Mouse (Mus musculus) liver, embryonic 16.5 days (tissue): ENCODE data around the gene Tmem253. TPM values are rescaled to one million over a fixed set of nuclear protein-coding genes. Genes with fewer than 3 reads are reported as not detected.
A peak's percentile ranks its signal among the peaks of the same experiment; 100 is the strongest.

Experiments
- ATAC-seq: fragments of 200-750 bp; cut with Nextera tagmentation; 2 replicates; pipeline ENCODE4 v1.8.0; 2017; ENCODE audit warnings: low read depth, mild to moderate bottlenecking, moderate number of reproducible peaks, moderate library complexity
- H3K27ac ChIP-seq: fragments of 300-500 bp; sonication (generic); 2 replicates; pipeline ENCODE4 v1.5.1; 2014; ENCODE audit warnings: mild to moderate bottlenecking, low read length
- H3K27me3 ChIP-seq: fragments of 300-500 bp; sonication (generic); 2 replicates; pipeline ENCODE4 v1.6.1; 2014; ENCODE audit warnings: low read depth, low read length, mixed read lengths; ENCODE audit not compliant: control insufficient read depth, insufficient read depth
- H3K36me3 ChIP-seq: fragments of 300-500 bp; sonication (generic); 2 replicates; pipeline ENCODE4 v1.6.1; 2014; ENCODE audit warnings: mild to moderate bottlenecking; ENCODE audit not compliant: control insufficient read depth, insufficient read depth
- H3K4me1 ChIP-seq: fragments of 300-500 bp; sonication (generic); 2 replicates; pipeline ENCODE4 v1.6.1; 2014; ENCODE audit warnings: low read depth, low read length, mixed read lengths; ENCODE audit not compliant: control insufficient read depth
- H3K4me2 ChIP-seq: fragments of 300-500 bp; sonication (generic); 2 replicates; pipeline ENCODE4 v1.6.1; 2014; ENCODE audit warnings: low read depth, low read length, mixed read lengths
- H3K4me3 ChIP-seq: fragments of 300-500 bp; sonication (generic); 2 replicates; pipeline ENCODE4 v1.5.1; 2014; ENCODE audit warnings: low read depth, mild to moderate bottlenecking, low read length
- H3K9ac ChIP-seq: fragments of 300-500 bp; sonication (generic); 2 replicates; pipeline ENCODE4 v1.6.1; 2014; ENCODE audit warnings: low read depth, low read length
- H3K9me3 ChIP-seq: fragments of 300-500 bp; sonication (generic); replicated peaks from 2 replicates; pipeline ENCODE4 v1.6.1; 2016; ENCODE audit warnings: low read length; ENCODE audit not compliant: control insufficient read depth
- WGBS: fragments of 180-500 bp; shearing (Covaris S2); extraction: QIAGEN DNeasy Blood & Tissue Kit; methylation state at CpG from one replicate; pipeline ENCODE4 v1.1.7; 2014; ENCODE audit not compliant: insufficient replicate concordance; 5-methylcytosine and 5-hydroxymethylcytosine counted together
- polyA plus RNA-seq: library from polyadenylated mRNA; unstranded; fragments of >200 nt; fragmentation: Nextera tagmentation; extraction: Ambion mirVana; gene quantifications from 2 replicates; pipeline ENCODE4 v1.2.1, GENCODE M21; 2015

Tmem253 gene
- polyA plus RNA-seq, 1 experiment from 2014 or later, result 0.28 TPM

- no peak for ATAC-seq
- Histone ChIP-seq H3K4me1 (peaks cover 55% of the 10 kb centered on the region), H3K36me3 (no peaks in the 10 kb centered on the region), H3K4me2 (no peak overlapping the region), H3K27ac (no peak overlapping the region), H3K27me3 (no peaks in the 10 kb centered on the region), H3K9me3 (no peaks in the 10 kb centered on the region), H3K4me3 (no peak overlapping the region), H3K9ac (no peak overlapping the region)
- WGBS, result 78% methylated on average over 13 of the region's 13 CpGs
These were observed 1.4 kb downstream of the Tmem253 start for GRCm38 (mm10) chr14:52016625-52017405.

- peaks cover 63% of the 10 kb centered on the region for H3K4me1 ChIP-seq
- no peaks in the 10 kb centered on the region for H3K27me3 ChIP-seq
- ATAC-seq, result no peak
- H3K9me3 ChIP-seq, result no peaks in the 10 kb centered on the region
- no peak overlapping the region for H3K27ac ChIP-seq
- no peaks in the 10 kb centered on the region for H3K36me3 ChIP-seq
- H3K9ac ChIP-seq, result no peak overlapping the region
- H3K4me2 ChIP-seq, result no peak overlapping the region
- WGBS, result 67% methylated on average over 4 of the region's 4 CpGs
- no peak overlapping the region for H3K4me3 ChIP-seq
These were observed 2.2 kb downstream of the Tmem253 start for GRCm38 (mm10) chr14:52017662-52018061.

GRCm38 (mm10) chr14:52018248-52019050 is 3.0 kb downstream of the Tmem253 start:
- WGBS, result 79% methylated on average over 15 of the region's 15 CpGs
- Histone ChIP-seq H3K36me3 (no peaks in the 10 kb centered on the region), H3K27me3 (no peaks in the 10 kb centered on the region), H3K4me2 (peak overlapping the region; percentile 81), H3K9ac (peak overlapping the region; percentile 89), H3K9me3 (no peaks in the 10 kb centered on the region), H3K4me1 (peaks cover 71% of the 10 kb centered on the region), H3K4me3 (peak overlapping the region; percentile 75), H3K27ac (peak overlapping the region; percentile 88)
- ATAC-seq, result no peak

- Histone ChIP-seq H3K4me1 (peaks cover 75% of the 10 kb centered on the region), H3K27ac (peak overlapping the region; percentile 88), H3K4me3 (peak overlapping the region; percentile 75), H3K9ac (peak overlapping the region; percentile 89), H3K27me3 (no peaks in the 10 kb centered on the region), H3K36me3 (no peaks in the 10 kb centered on the region), H3K4me2 (peak overlapping the region; percentile 81), H3K9me3 (no peaks in the 10 kb centered on the region)
- whole genome bisulfite sequencing, result 28% methylated on average over 12 of the region's 12 CpGs
- peak; percentile 4; the same call in 1 of the 2 replicates for ATAC-seq
These were observed 3.7 kb downstream of the Tmem253 start for GRCm38 (mm10) chr14:52019051-52019589.

GRCm38 (mm10) chr14:52019590-52020340 is 4.3 kb downstream of the Tmem253 start:
- ATAC-seq, result peak; percentile 79
- Histone ChIP-seq H3K4me3 (peak overlapping the region; percentile 75), H3K9me3 (no peaks in the 10 kb centered on the region), H3K27ac (peak overlapping the region; percentile 88), H3K27me3 (no peaks in the 10 kb centered on the region), H3K36me3 (no peaks in the 10 kb centered on the region), H3K4me2 (peak overlapping the region; percentile 81), H3K9ac (peak overlapping the region; percentile 89), H3K4me1 (peaks cover 75% of the 10 kb centered on the region)
- under 1% methylated on average over 71 of the region's 74 CpGs for WGBS

- ATAC-seq, result peak; percentile 72
- no peaks in the 10 kb centered on the region for H3K9me3 ChIP-seq
- peak within 1 kb of the TSS; percentile 88 for H3K27ac ChIP-seq
- H3K4me2 ChIP-seq, result peak within 1 kb of the TSS; percentile 81
- H3K4me3 ChIP-seq, result peak within 1 kb of the TSS; percentile 75
- H3K36me3 ChIP-seq, result no peaks in the 10 kb centered on the region
- H3K27me3 ChIP-seq, result no peaks in the 10 kb centered on the region
- peak within 1 kb of the TSS; percentile 89 for H3K9ac ChIP-seq
- WGBS, result 14% methylated on average over 15 of the region's 15 CpGs
- peaks cover 70% of the 10 kb centered on the region for H3K4me1 ChIP-seq
These were observed 5.2 kb downstream of the Tmem253 start, which contains the start of gene Zfp219 for GRCm38 (mm10) chr14:52020486-52021137. Gene Zfp219, minus strand, starts transcription at chr14:52020733.

GRCm38 (mm10) chr14:52021138-52021529 is 5.7 kb downstream of the Tmem253 start:
- H3K4me2 ChIP-seq, result peak overlapping the region; percentile 81
- H3K4me3 ChIP-seq, result peak overlapping the region; percentile 75; the same call in 1 of the 2 replicates
- WGBS, result 62% methylated on average over 4 of the region's 4 CpGs
- peaks cover 65% of the 10 kb centered on the region for H3K4me1 ChIP-seq
- no peaks in the 10 kb centered on the region for H3K9me3 ChIP-seq
- H3K9ac ChIP-seq, result no peak overlapping the region
- H3K36me3 ChIP-seq, result no peaks in the 10 kb centered on the region
- no peak for ATAC-seq
- H3K27ac ChIP-seq, result peak overlapping the region; percentile 88
- no peaks in the 10 kb centered on the region for H3K27me3 ChIP-seq

GRCm38 (mm10) chr14:52021568-52022212 is 6.2 kb downstream of the Tmem253 start:
- H3K9me3 ChIP-seq, result no peaks in the 10 kb centered on the region
- WGBS, result 55% methylated on average over 8 of the region's 8 CpGs
- no peaks in the 10 kb centered on the region for H3K36me3 ChIP-seq
- H3K27me3 ChIP-seq, result no peaks in the 10 kb centered on the region
- peak overlapping the region; percentile 88 for H3K27ac ChIP-seq
- ATAC-seq, result no peak
- no peak overlapping the region for H3K4me3 ChIP-seq
- H3K4me2 ChIP-seq, result peak overlapping the region; percentile 81
- 0 out of 2 replicates have a peak overlapping the region, but pooled peaks have one; percentile 3 for H3K9ac ChIP-seq
- H3K4me1 ChIP-seq, result peaks cover 63% of the 10 kb centered on the region
